Mouse (Mus musculus) liver, postnatal 0 days (tissue): ENCODE measurements around the gene Fbln2.

Experiments used
- CTCF ChIP-seq: sonication (generic); IDR thresholded peaks from 2 replicates; pipeline ENCODE4 v1.5.1; 2016; ENCODE audit warnings: antibody characterized with exemption, low read depth
- EP300 ChIP-seq: IDR thresholded peaks from 2 replicates; pipeline ENCODE4 v1.6.1; 2016; ENCODE audit warnings: antibody characterized with exemption, low read depth, mild to moderate bottlenecking

- TF ChIP-seq CTCF, result no peak
- no peak for TF ChIP-seq EP300
Measured at GRCm38 (mm10) chr6:91302337-91302736, 90.1 kb downstream of the Fbln2 start.
